Mouse (Mus musculus) thymus, adult 2 months (tissue): ENCODE measurements around the gene Ak5.

Source experiments
- CTCF ChIP-seq: fragments of 200-500 bp; IDR thresholded peaks from 2 replicates; pipeline ENCODE4 v1.5.1; 2012; ENCODE audit warnings: mild to moderate bottlenecking, control low read depth, low read length, moderate library complexity, borderline replicate concordance; ENCODE audit not compliant: control insufficient read depth, poor library complexity, insufficient read depth; ENCODE audit errors: extremely low read depth
- POLR2A ChIP-seq: fragments of 200-500 bp; IDR thresholded peaks from 2 replicates; pipeline ENCODE4 v1.6.1; 2012; ENCODE audit warnings: mild to moderate bottlenecking, low read length, control low read depth, moderate library complexity; ENCODE audit not compliant: control insufficient read depth, poor library complexity, insufficient read depth; ENCODE audit errors: extremely low read depth

- no peak for TF ChIP-seq CTCF
- no peak for TF ChIP-seq POLR2A
Observed at GRCm38 (mm10) chr3:152482182-152482581, 186.0 kb downstream of the Ak5 start.
